ENCODE assay signal across 7 mouse cellular contexts in the genomic region with DNA sequence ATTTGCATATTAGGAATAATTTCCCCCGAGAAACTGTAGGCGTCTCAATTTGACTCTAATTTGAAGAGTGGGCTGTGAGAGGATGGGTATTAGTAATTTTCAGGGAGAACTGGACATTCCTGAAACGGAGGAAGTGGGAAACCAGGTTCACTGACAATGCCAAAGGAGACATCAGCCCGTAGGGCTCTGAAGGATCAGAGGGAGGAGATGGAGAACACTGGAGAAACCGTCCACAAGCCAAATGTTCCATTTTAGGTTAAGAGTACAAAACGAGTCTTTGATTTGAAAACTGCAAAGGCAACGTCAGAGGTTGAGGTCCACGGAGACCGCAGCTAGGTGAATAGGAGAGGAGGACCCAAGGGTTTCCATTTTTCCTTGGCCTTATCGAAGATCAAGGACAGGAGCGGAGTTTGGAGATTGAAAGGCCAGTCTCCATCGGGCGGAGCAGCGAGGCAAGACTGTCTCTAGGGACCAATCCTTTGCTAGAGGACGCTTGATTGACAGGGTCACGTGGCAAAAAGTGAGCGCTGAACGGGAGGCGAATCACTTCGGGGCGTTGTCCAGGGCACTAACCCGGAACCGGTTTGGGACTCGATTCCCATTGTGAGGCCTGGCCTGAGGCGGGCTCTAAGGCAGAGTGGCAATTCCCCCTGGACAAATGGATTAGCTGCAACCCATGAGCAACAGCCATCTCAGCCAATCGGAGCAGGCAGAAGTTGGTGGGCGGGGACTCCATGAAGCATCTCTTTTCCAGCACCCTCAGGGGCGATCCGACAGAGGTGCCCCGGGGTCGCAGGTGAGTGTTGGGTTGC. TPM values are rescaled to one million over a fixed set of nuclear protein-coding genes. Genes with fewer than 3 reads are reported as not detected.
DNase-seq lines count a peak whose midpoint lies in the region; ATAC-seq lines count a peak whose summit lies in the region.

A gene (plus strand): TSS at position 735 of the 812 bp plus-strand sequence.

- intact Hi-C loops in left cerebral cortex, postnatal 36 days (cut with DNase I): loop anchor here (5.0 kb wide), 1 partner anchor 69 kb away; a partner anchor contains a TSS

- DNase-seq in adrenal gland, adult 8-10 months: peak; percentile 99
- DNase-seq in embryo, embryonic 9.5 days (ENCODE audit: extremely low spot score): peak; percentile 94
- DNase-seq in gastrocnemius, postnatal 4 days (ENCODE audit: low spot score in 2 of 2): peak; percentile 81 to 95
- DNase-seq in left cerebral cortex, postnatal 36 days (ENCODE audit: low spot score in 2 of 2): peak; percentile 98
- DNase-seq in midbrain, embryonic 11.5 days (ENCODE audit: low spot score, missing footprints): peak; percentile 98
- DNase-seq in skeletal muscle tissue, adult 2 months (ENCODE audit: low read depth, low spot score): peak; percentile 98

- H3K9me3 ChIP-seq in intestine, embryonic 16.5 days (ENCODE audit: control insufficient read depth, low read length): no peaks in the 10 kb centered on the region
- no peaks in the 10 kb centered on the region for H3K9me3 ChIP-seq in midbrain, embryonic 11.5 days (ENCODE audit: control insufficient read depth, low read length)

- peak within 1 kb of the TSS; percentile 72 for H3K4me2 ChIP-seq in intestine, embryonic 16.5 days (ENCODE audit: low read depth, low read length)
- peak within 1 kb of the TSS; percentile 53 for H3K4me2 ChIP-seq in midbrain, embryonic 11.5 days

- H3K27ac ChIP-seq in intestine, embryonic 16.5 days (ENCODE audit: low read length): peak within 1 kb of the TSS; percentile 73
- peak within 1 kb of the TSS; percentile 38 for H3K27ac ChIP-seq in midbrain, embryonic 11.5 days (ENCODE audit: low read depth, low read length)

- ATAC-seq in intestine, embryonic 16.5 days: peak; percentile 100
- peak; percentile 100 for ATAC-seq in midbrain, embryonic 11.5 days (ENCODE audit: low FRiP score)

- no peaks in the 10 kb centered on the region for H3K27me3 ChIP-seq in intestine, embryonic 16.5 days (replicated peaks; ENCODE audit: control insufficient read depth, insufficient read depth, low read length)
- no peaks in the 10 kb centered on the region for H3K27me3 ChIP-seq in midbrain, embryonic 11.5 days (ENCODE audit: control insufficient read depth, insufficient read depth, low read length)

- H3K36me3 ChIP-seq in intestine, embryonic 16.5 days (ENCODE audit: control insufficient read depth, insufficient read depth, low read length): no peaks in the 10 kb centered on the region; the same call in 1 of the 2 replicates
- no peaks in the 10 kb centered on the region for H3K36me3 ChIP-seq in midbrain, embryonic 11.5 days (ENCODE audit: control insufficient read depth, insufficient read depth, low read length)

- H3K4me3 ChIP-seq in intestine, embryonic 16.5 days (ENCODE audit: low read length): peak within 1 kb of the TSS; percentile 82
- H3K4me3 ChIP-seq in midbrain, embryonic 11.5 days (ENCODE audit: low read depth, low read length): peak within 1 kb of the TSS; percentile 68

- H3K4me1 ChIP-seq in intestine, embryonic 16.5 days (ENCODE audit: control insufficient read depth, insufficient read depth, low read length): peaks cover 9% of the 10 kb centered on the region
- H3K4me1 ChIP-seq in midbrain, embryonic 11.5 days (ENCODE audit: control insufficient read depth, insufficient read depth, low read length): no peaks in the 10 kb centered on the region

- WGBS in intestine, embryonic 16.5 days: 2% methylated on average over 31 of the region's 31 CpGs
- 1% methylated on average over 31 of the region's 31 CpGs for WGBS in midbrain, embryonic 11.5 days

- peak within 1 kb of the TSS; percentile 78 for H3K9ac ChIP-seq in intestine, embryonic 16.5 days (ENCODE audit: low read depth, low read length)
- peak within 1 kb of the TSS; percentile 79 for H3K9ac ChIP-seq in midbrain, embryonic 11.5 days (ENCODE audit: low read length)

RNA-seq across cellular contexts. Expression of the gene that starts here (rescaled TPM):
- total RNA-seq in adrenal gland, adult 8-10 months (2022): 10 to 100 TPM; 45.1 to 47.3 (median 46.9) TPM
- total RNA-seq in gastrocnemius, postnatal 4 days (2021): 10 to 100 TPM; 32.9 to 36.9 TPM
- polyA plus RNA-seq in intestine, embryonic 16.5 days (2015; fragmentation: Nextera tagmentation; extraction: Ambion mirVana): 38.1 and 38.9 TPM in 2 replicates
- total RNA-seq in left cerebral cortex, postnatal 36 days (2021): 10 to 100 TPM; 55.3 to 57.3 TPM
- polyA plus RNA-seq in midbrain, embryonic 11.5 days (2014; fragmentation: Nextera tagmentation; extraction: Ambion mirVana): 89.5 and 102 TPM in 2 replicates

Comparison
In these comparisons a context has a peak if more than half of its experiments do, and no peak if none do; other contexts are left out.
1. Peak in every context shown above with its lines: DNase-seq, ATAC-seq, H3K4me3 ChIP-seq and H3K27ac ChIP-seq.